Mouse (Mus musculus) megakaryocyte progenitor cell, adult 5-6 weeks (primary cell): ENCODE results near the gene AC134908.4. TPM values are rescaled to one million over a fixed set of nuclear protein-coding genes. Genes with fewer than 3 reads are reported as not detected.

Experiments used
- ATAC-seq: replicated peaks from 2 replicates; pipeline ENCODE4 v1.8.0; 2016; ENCODE audit warnings: mild to moderate bottlenecking, moderate TSS enrichment, inconsistent platforms; ENCODE audit not compliant: poor library complexity
- total RNA-seq, 2 experiments: library from RNA; stranded (forward) in 1 of 2; stranded (reverse) in 1 of 2; fragments of 157-497, 149-512 nt in 1 of 2; fragments of 200-1000 nt in 1 of 2; gene quantifications; 2 replicates each; pipeline versions ENCODE4 v1.2.3 to v1.2.4; 2015 to 2017

Gene AC134908.4
- total RNA-seq (2015) (1.8 TPM in 1 of 2 replicates, not detected in the other), total RNA-seq (2017) (not detected in 2 replicates)

DNA sequence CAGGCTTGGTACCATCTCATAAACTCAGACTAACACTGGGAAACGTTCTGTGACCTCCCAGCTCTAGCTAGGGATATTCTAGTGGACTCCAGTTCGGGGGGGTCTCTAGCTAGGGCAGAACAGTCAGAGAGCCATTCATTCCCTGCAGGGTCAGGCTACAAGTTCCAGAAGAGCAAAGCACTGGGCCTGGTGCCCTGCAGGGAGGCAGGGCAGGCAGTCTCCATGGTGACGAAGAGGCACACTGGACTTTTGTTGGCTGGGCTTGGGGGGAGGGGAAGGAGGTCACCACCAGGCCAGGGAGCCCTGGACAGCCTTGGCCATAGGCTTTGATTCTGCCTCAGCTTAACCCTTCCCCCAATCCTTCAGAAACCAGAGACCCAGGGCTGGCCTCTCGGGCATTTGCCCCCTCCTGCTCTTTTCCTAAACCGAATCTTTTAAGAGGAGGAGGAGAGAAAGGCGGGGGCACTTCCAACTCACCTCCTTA is at the start of gene AC134908.4:
TSS of gene AC134908.4 (minus strand) at position 51 of the 484 bp plus-strand sequence.
- no peak for ATAC-seq

- peak; percentile 97 for ATAC-seq
Observed at GRCm38 (mm10) chr17:25844396-25844901, 49.0 kb upstream of the AC134908.4 start, which contains the start of gene Rhot2. Gene Rhot2, minus strand, starts transcription at chr17:25844851.

- peak; percentile 8; the same call in 1 of the 2 replicates for ATAC-seq
Observed at GRCm38 (mm10) chr17:25843636-25844395, 48.4 kb upstream of the AC134908.4 start.

GRCm38 (mm10) chr17:25843122-25843521 is 47.7 kb upstream of the AC134908.4 start:
- no peak for ATAC-seq

DNA sequence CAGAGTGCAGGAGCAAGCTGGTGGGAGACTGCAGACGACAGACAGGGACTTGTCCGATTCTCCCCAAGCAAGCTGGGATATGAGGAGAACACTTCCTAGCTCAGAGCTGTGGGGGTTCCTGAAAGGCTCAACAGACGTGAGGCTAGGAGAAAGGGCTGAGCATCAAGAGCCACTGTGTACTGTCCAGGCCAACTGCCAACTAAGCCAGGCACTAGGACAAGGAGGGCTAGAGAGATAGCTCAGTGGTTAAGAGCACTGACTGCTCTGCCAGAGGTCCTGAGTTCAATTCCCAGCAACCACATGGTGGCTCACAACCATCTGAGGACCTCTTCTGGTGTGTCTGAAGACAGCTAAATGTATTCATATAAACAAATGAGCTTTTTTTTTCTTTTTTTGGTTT is 47.0 kb upstream of the AC134908.4 start:
- no peak for ATAC-seq

GRCm38 (mm10) chr17:25841117-25841880 is 45.8 kb upstream of the AC134908.4 start, which contains the start of gene Gm20683:
Gene Gm20683, minus strand, starts transcription at chr17:25841763.
- no peak for ATAC-seq

DNA sequence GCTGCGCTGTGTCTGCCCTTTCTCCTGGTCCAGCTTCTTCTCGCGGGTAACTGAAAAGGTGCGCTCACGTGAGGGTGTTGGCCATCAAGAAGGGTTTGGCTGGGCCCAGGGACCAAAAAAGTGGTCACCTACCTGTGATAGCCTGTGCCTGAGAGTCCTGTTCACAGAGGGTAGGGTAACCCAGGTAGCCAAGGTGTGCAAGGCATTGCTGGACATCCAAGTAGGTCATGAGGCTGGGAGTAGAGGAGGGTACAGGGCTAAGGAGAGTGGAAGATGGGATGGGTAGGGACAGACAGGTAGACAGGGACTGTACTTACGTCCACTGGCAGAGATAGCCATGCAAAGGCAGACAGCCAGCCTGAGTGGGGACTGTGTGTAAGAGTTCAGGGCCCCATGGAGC is 45.1 kb upstream of the AC134908.4 start:
- no peak for ATAC-seq

- ATAC-seq = no peak
Observed at GRCm38 (mm10) chr17:25839455-25840235, 44.2 kb upstream of the AC134908.4 start.

GRCm38 (mm10) chr17:25838904-25839303 is 43.4 kb upstream of the AC134908.4 start:
- no peak for ATAC-seq

DNA sequence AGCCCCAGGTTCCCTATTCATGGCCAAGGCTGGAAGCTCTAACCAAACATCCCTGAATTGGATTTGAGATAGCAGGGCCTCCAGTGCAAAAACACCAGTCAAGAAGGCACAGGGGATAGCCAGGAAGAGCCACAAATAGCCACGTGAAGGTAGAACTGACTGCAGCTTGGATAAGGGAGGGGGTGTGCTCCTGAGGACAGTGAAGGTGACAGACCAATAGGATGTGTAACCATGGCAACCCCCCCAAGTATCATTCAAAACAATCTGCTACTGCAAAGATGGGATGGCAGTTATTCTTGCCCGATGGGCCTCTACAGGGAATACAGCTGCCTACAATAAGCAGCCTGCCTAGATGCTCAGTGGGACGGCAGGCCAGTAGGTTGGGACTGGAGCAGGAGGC is 42.1 kb upstream of the AC134908.4 start:
- no peak for ATAC-seq

DNA sequence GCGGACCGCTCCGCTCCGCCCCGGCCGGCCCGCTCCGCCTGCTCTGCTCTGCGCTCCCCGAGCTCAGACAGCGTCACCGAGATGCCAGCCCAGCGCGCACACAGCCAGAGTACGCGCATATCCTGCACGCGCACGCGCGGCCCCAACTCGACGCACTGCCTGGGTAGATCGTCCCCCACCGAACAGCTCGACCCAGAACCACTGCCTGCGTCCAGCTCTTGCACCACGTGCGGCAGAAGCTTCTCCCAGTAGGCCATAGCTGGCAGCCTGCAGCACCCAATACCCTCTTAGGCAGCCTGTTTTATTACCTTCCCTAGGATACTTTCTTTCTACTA is 41.6 kb upstream of the AC134908.4 start, which contains the start of gene Rhbdl1:
TSS of gene Rhbdl1 (minus strand) at position 220 of the 335 bp plus-strand sequence.
- ATAC-seq = peak; percentile 48

DNA sequence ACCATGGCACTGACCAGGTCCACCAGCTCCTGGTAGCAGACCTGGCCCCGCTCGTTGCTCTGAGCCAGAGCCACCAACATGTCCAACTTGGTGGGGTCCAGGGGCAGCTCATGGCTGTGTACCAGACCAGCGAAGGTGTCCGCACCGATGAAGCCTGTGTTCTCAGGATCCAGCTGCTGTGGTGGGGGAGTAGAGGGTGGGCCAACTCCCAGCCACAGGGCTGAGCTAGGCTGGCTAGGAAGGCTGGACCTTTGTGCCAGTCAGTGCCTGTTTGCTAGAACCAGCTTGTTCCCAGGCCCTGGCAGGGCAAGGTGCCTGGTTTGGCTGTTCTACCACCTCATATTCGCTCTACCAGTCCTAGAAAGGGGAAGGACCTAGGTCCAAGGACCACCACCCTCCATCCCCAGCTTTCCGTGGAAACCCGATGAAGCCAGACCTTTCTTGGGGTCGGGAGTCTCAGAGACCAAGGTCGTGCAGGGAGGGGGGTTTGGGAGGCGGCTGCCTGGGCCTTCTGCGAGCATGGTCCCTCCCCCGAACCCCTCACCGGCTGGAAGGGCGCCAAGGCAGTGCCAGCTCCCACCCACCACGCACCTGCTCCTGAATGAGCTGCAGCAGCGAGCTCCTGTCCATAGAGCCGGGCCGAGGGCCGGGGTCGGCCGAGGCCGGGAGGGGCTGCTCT is 41.1 kb upstream of the AC134908.4 start:
- no peak for ATAC-seq

DNA sequence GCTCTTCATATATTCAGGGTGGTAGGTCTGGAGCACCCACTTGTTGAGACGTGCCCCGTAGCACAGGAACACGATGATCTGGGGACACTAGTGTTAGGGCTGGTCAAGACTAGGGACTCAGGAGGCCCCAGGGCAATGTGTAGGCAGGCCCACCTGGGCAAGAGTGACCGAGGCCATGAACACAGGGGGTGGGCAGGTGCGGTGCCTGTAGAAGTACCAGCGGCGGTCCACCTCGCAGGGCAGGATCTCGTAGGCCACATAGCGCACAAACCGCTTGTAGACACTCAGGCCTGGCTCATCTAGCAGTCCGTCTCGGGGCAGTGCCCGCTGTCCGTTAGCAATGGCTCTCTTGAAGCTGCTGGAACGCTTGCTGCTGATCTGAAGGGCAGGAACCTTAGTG is 40.4 kb upstream of the AC134908.4 start:
- ATAC-seq = no peak

- no peak for ATAC-seq
Observed at GRCm38 (mm10) chr17:25835301-25835700, 39.8 kb upstream of the AC134908.4 start.

GRCm38 (mm10) chr17:25834595-25835222 is 39.2 kb upstream of the AC134908.4 start:
- ATAC-seq = no peak

DNA sequence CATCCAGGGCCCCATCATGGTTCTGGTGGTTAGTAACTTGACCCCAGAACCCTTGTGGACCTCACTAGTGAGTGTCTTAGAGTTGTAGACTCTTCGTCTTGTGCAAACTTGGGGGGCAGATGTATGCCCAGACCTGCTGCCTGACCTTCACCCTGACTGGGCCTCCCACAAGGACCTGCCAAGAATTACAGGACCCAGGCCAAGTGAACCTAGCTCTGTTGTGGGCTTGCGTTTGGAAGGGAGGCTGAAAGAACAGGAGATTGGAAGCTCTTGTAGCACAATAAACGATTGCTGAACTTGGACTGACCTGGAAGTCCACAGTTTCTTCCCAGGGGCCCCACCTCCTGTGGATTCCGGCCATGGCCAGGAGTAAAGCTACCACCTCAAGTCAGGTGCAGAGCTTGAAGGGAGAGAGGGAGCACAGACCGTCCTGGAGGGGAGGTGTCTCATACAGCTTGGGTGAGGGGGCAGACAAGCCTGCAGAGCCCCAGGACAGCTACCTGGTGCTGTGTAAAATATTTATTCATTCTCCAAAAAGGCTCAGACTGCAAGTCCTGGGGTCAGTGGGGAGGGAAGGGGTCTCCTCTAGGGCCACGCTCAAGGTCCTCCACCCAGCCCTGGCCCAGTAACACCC is 38.6 kb upstream of the AC134908.4 start:
- ATAC-seq = no peak

DNA sequence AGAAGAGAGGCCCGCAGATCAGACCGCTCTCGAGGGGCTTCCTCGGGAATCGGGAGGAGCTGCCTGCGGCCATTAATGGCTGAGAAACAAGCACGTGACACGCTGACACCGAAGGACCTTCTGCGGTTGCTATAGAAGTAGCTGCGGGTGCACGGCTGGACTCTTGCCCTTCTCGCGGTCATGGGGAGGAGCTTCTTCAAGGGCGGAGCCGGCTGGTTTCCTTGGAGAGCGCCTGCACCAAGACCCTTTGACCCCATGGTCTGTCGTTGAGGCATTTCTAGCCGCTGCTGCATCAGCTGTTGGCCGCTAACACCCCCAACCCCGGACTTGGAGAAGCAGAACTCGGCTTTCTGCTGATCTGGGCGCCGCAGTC is 37.8 kb upstream of the AC134908.4 start, which contains the start of gene Stub1:
TSS of gene Stub1 (minus strand) at position 114 of the 373 bp plus-strand sequence.
- peak; percentile 38 for ATAC-seq

- ATAC-seq = peak; percentile 71
Observed at GRCm38 (mm10) chr17:25832436-25833290, 37.2 kb upstream of the AC134908.4 start.
